Mouse (Mus musculus): Measurements from ENCODE around the gene Adk. TPM values are rescaled to one million over a fixed set of nuclear protein-coding genes. Genes with fewer than 3 reads are reported as not detected.

Gene Adk
- total and polyA plus RNA-seq, 3 experiments = 69.0 to 479 (median 102) TPM

- H3K9ac ChIP-seq (ENCODE audit: control insufficient read depth, low read depth, low read length, poor library complexity, severe bottlenecking) = no peak overlapping the region
- H3K4me3 ChIP-seq (ENCODE audit: control insufficient read depth in 1 of 2, insufficient read depth in 1 of 2, low read depth in 2 of 2, low read length in 2 of 2) = no peak overlapping the region
These were observed 91.2 kb downstream of the Adk start for GRCm38 (mm10) chr14:21143406-21144115.

GRCm38 (mm10) chr14:21147171-21147570 is 94.8 kb downstream of the Adk start:
- Histone ChIP-seq H3K36me3 (ENCODE audit: control insufficient read depth in 1 of 2, insufficient read depth in 2 of 2, low read length in 2 of 2) (no peaks in the 10 kb centered on the region; a peak in 2 of 4 replicates), H3K27me3 (ENCODE audit: control insufficient read depth in 1 of 2, insufficient read depth in 2 of 2, low read length in 2 of 2) (no peaks in the 10 kb centered on the region), H3K9ac (ENCODE audit: control insufficient read depth, low read depth, low read length, poor library complexity, severe bottlenecking) (no peak overlapping the region), H3K27ac (ENCODE audit: control insufficient read depth, low read depth, low read length) (no peak overlapping the region), H3K4me3 (ENCODE audit: control insufficient read depth in 1 of 2, insufficient read depth in 1 of 2, low read depth in 2 of 2, low read length in 2 of 2) (no peak overlapping the region), H3K9me3 (replicated peaks; ENCODE audit: insufficient read depth, low read length) (no peaks in the 10 kb centered on the region), H3K79me2 (ENCODE audit: control insufficient read depth, insufficient read depth, low read length, poor library complexity) (no peaks in the 10 kb centered on the region), H3K4me1 (ENCODE audit: control insufficient read depth in 1 of 2, insufficient read depth in 2 of 2, low read length in 2 of 2) (no peaks in the 10 kb centered on the region; a peak in 2 of 4 replicates)
- DNase-seq (ENCODE audit: low read depth, low spot score) = no peak
- TF ChIP-seq ZC3H11A (IDR thresholded peaks at IDR 0.05; ENCODE audit: low read depth, low read length) = no peak
- TF ChIP-seq EP300 (IDR thresholded peaks at IDR 0.05; ENCODE audit: low read depth in 1 of 2, low read length in 2 of 2) = no peak
- no peak for TF ChIP-seq MYB (IDR thresholded peaks at IDR 0.05; ENCODE audit: low read depth, low read length)
- TF ChIP-seq MEF2A (IDR thresholded peaks at IDR 0.05; ENCODE audit: extremely low read depth, insufficient replicate concordance, low read depth, low read length, poor library complexity, severe bottlenecking) = no peak
- no peak for TF ChIP-seq JUND (IDR thresholded peaks at IDR 0.05; ENCODE audit: low read depth, low read length)
- no peak for TF ChIP-seq NRF1 (IDR thresholded peaks at IDR 0.05; ENCODE audit: insufficient read depth, low read depth, low read length, poor library complexity, severe bottlenecking)
- no peak for TF ChIP-seq UBTF (IDR thresholded peaks at IDR 0.05; ENCODE audit: borderline replicate concordance, insufficient read depth, low read depth, low read length)

More at GRCm38 (mm10) chr14:21143406-21144115, 91.2 kb downstream of the Adk start:
- Histone ChIP-seq H3K9me3 (replicated peaks; ENCODE audit: insufficient read depth, low read length) (no peaks in the 10 kb centered on the region), H3K79me2 (ENCODE audit: control insufficient read depth, insufficient read depth, low read length, poor library complexity) (no peaks in the 10 kb centered on the region), H3K27ac (ENCODE audit: control insufficient read depth, low read depth, low read length) (no peak overlapping the region), H3K27me3 (ENCODE audit: control insufficient read depth in 1 of 2, insufficient read depth in 2 of 2, low read length in 2 of 2) (no peaks in the 10 kb centered on the region), H3K36me3 (ENCODE audit: control insufficient read depth in 1 of 2, insufficient read depth in 2 of 2, low read length in 2 of 2) (no peaks in the 10 kb centered on the region; a peak in 1 of 4 replicates), H3K4me1 (ENCODE audit: control insufficient read depth in 1 of 2, insufficient read depth in 2 of 2, low read length in 2 of 2) (no peaks in the 10 kb centered on the region; a peak in 1 of 4 replicates)
- TF ChIP-seq TCF12 (IDR thresholded peaks at IDR 0.05; ENCODE audit: low read depth, low read length) = no peak
- TF ChIP-seq SMC3 (IDR thresholded peaks at IDR 0.05; ENCODE audit: low read depth, low read length) = peak; percentile 56
- peak; percentile 34; the same call in 1 of the 2 replicates for TF ChIP-seq ZC3H11A (IDR thresholded peaks at IDR 0.05; ENCODE audit: low read depth, low read length)
- TF ChIP-seq MYB (IDR thresholded peaks at IDR 0.05; ENCODE audit: low read depth, low read length) = no peak
- no peak for TF ChIP-seq E2F4 (IDR thresholded peaks at IDR 0.05; ENCODE audit: borderline replicate concordance, low read depth, low read length)
- no peak for TF ChIP-seq ZMIZ1 (IDR thresholded peaks at IDR 0.05; ENCODE audit: low read depth, low read length)
- TF ChIP-seq CTCF (IDR thresholded peaks at IDR 0.05 in 2 of 3, conservative IDR thresholded peaks at IDR 0.05 in 1 of 3; ENCODE audit: control insufficient read depth in 1 of 3, insufficient read depth in 1 of 3, low read depth in 2 of 3, low read length in 3 of 3, poor library complexity in 1 of 3, severe bottlenecking in 1 of 3) = peak; percentile 39 to 70 (median 42)
- no peak for TF ChIP-seq MAFK (IDR thresholded peaks at IDR 0.05; ENCODE audit: borderline replicate concordance, low read depth, low read length)
- peak; percentile 76 for TF ChIP-seq RAD21 (IDR thresholded peaks at IDR 0.05; ENCODE audit: low read depth, low read length)
- TF ChIP-seq KAT2A (conservative IDR thresholded peaks at IDR 0.05; ENCODE audit: low read depth, low read length) = no peak
- DNase-seq (ENCODE audit: low read depth, low spot score) = peak; percentile 54
